Mouse (Mus musculus): ENCODE measurements around the gene Xpc.

Xpc gene

DNA sequence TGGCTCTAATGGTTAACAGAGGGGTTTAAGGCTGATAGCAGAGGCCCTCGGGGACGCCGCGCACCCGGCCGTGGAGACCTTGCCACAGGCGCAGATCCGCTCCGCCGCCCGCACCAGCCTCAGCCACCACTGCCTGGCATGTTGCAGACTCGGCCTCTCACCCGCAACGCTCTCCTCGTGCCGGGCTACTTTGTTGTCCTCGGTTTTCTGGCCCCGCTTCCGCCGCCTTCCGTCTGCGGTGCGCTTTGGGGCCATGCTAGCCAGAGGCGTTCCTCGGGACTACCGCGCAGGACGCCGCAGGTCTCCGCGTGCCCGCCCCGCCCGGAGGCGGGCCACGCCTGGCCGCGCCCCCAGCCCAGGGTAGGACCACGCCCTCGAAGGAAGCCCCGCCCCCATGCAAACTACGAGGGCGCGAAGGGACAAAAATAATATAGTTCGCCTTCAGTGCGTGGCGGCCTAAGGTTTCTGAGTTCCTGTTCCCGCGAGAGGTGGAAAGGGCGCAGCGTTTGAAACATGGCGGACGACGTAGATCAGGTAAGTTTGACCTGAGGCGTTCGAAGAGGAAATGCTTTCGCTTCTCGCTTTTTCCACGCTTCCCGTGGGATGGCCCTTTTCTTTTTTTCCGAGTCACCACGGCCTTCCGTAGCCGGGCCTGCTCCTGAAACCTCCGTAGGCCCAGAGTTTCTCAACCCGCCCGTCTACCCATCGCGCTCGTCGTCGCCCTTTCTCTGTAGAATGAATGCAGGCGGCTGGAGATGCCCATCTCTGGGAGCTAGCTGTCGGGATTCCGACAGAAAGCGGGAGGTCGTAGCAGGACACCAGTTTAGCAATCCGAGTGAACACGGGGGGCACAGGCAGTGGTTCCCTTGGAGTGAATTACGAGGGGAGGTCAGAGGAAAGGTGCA, at the start of gene Xpc, which contains the start of gene Lsm3:
Gene Xpc, minus strand, starts transcription at position 344 of the 905 bp plus-strand sequence.
Gene Lsm3, plus strand, starts transcription at position 384 of the 905 bp plus-strand sequence.
- in situ Hi-C loops (cut with MboI, MseI), result no loop called here

DNA sequence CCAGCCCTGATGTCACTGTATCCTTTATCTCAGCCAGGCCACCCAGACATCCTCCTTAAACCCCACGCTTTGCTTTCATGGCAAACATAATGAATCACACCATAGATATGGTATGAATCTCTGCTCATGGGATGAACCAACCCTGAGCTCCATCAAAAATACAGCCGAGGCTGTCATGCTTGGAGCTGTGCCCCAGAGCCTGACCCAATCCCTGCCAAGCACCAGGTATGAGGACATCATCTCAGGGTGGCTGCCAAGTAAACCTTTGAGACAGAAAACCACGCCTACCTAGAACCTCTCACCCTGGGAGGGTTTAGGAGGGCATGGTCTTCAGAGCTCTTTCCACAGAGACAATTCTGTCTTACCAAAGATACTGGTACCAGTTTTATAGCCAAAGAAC, 47.3 kb upstream of the Xpc start:
- in situ Hi-C loops (cut with MboI, MseI), result no loop called here

DNA sequence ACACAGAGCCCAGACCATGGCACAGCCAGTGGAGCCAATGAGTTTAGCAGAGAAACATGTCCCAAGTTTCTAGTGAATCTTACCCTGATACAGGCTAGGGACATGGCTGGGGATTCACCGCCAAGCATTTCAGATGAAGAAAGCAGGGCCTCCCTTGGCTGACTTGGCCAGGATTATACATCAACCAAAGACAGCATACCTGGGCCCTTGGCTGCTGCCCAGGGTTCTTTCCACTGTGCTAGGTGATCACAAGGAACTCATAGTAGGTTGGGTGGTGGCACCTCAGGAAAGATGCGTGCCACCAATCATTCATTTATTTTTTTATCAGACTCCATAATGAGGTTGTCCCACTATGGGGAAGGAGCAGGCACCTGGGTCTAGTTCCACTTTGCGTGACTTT, 44.5 kb upstream of the Xpc start:
- in situ Hi-C loops (cut with MboI, MseI), result no loop called here

DNA sequence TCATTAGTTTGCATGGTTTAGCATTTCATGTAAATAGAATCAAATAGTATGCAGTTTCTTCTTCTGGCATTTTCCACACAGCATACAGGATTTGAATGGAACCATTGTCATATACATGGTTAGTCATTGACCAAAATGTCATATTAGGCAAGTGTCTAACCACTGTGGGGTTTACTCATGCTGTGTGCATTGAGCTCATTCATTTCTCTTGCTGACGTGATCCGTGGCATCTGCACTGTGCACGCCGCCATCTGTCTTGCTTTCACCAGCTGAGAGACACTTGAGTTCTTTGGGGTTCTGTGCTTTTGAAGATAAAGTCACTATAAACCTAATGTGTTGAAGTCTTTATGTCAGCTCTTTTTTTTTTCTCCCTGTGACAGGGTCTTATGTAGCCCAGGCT, 43.7 kb upstream of the Xpc start:
- in situ Hi-C loops (cut with MboI, MseI), result no loop called here

DNA sequence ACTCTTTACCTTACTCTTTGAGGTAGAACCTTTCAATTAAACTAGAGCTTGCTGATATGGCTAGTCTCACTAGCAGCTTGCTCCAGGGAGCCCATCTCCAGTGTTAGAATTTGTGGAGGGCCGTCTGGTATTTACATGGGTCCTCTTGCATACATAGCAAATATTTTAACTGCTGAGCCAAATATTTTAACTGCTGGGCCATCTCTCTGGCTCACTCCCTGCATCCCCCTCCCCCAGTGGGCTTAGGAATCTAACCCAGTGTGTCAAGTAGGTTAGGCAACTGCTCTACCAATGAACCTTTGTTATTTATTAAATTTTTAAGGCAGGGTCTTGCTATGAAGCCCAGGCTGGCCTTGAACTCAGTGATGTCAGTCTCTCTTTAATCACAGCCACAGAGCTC, 42.9 kb upstream of the Xpc start:
- in situ Hi-C loops (cut with MboI, MseI), result no loop called here

DNA sequence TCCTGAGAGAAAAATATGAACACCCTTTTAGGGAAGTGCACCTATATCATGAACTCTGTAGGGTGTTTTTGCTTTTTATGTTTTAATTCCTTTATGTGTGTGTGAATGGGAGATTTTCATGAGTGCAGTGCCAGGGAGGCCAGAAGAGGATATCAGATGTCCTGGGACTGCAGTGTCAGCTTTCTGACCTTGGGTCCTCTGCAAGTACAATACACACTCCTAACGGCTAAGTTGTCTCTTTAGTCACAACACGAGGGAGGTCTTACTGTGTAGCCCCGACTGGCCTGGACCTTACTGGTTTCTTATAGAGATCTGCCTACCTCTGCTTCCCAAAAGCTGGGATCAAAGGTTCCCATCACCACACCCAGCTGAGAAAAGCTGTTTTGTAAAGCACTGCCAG, 37.0 kb upstream of the Xpc start:
- in situ Hi-C loops (cut with MboI, MseI), result no loop called here

DNA sequence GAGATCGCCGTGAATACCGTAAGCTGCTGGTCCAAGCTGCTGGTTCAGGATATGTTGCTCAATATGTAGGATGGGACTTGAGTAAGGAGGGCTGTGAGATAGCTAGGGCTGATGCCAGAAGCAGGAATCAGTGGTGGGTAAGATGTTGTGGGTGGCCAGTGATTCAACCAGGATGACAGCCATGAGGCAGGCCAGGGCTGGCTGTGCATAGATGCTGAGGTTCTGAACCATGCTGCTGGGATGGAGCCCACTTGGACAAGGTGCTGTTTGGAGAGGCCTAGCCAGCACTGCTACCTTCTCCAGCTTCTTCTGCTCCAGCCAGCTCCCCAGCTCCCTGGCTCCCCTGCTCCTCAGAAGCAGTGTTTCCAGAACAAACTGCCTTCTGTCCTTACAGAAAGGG, 36.0 kb upstream of the Xpc start:
- in situ Hi-C loops (cut with MboI, MseI), result no loop called here

DNA sequence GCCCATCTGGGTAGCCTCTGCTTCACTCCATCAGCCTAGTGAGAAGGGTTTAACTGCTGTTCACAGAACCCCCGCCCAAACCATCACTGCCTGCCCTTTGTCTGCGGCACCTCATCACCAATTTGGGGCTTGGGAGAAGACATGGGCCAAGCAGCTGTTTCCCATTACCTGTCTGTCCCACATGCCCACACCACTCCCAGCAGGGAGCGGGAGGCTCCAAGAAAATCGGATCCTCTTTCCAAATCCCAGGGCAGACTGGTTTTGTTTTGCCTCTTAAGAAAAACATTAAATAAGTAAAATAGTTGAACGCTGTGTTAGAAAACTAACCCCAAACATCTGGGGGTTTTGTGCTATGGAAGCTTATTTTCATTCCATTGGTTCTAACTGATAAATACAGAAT, 33.9 kb upstream of the Xpc start:
- in situ Hi-C loops (cut with MboI, MseI), result no loop called here

DNA sequence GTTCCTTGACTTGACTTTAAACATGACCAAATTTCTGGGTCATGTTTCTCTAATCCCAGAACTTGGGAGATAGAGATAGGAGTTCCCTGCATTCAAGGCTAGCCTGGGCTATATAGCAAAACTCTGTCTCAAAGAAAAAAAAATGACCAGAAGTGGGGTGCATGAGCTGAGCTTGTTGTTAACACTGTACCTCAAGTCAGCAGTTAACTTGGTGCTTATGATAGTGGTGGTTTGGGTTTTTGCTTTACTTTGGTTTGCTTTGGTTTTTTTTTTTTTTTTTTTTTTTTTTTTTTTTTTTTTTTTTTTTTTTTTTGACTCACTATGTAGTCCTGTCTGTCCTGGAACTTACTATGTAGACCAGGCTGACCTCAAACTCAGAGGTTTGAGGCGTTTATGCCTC, 31.6 kb upstream of the Xpc start:
- in situ Hi-C loops (cut with MboI, MseI), result no loop called here

DNA sequence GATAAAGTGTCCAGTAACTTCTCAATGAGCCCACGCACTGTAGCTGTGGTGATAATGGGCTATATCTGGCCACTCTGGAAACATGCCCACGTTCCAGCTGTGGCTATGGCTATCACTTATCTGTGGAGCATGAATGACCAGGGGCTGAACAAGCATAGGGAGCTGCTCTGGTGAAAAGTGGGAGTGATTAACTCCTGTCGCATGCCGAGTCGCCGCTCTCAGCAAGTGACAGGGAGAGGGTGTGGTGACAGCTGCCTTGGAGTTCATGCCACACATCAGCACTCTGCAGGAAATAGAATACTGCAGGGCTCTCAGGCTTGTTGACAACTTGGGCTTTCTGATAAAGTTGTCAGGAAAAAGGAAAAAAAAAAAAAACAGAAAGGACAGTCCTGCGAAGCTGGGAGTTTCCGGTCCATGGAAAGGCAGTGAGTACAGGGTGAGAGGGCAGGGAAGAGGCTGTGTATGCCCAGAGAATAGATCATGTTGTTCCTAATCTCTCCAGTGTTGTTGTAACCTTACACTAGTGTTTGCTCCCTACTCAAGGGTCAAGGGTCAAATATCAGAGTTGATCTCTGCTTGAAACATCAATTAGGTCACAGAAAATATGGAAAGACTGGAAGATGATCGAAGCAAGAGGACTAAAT, 30.7 kb upstream of the Xpc start:
- in situ Hi-C loops (cut with MboI, MseI), result no loop called here

DNA sequence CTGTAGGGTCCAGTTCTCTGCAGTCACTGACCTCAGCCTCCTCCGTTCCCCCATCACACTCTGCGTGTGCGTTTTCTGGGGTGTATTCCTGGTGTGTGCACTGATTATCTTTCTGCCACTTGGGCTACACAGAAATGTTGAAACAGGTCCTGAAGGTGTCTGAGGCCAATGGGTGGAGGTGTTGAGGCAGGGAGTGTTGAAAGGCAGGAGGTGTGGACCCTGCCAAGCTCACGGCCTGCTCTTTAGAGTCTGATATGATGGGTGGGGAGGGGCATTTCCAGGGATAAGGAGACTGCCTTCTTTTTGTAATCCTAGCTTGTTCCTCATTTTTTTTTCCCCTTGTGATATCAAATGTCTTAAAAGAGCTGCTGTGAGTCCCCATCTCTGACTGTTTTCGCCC, 27.4 kb upstream of the Xpc start:
- in situ Hi-C loops (cut with MboI, MseI), result no loop called here

DNA sequence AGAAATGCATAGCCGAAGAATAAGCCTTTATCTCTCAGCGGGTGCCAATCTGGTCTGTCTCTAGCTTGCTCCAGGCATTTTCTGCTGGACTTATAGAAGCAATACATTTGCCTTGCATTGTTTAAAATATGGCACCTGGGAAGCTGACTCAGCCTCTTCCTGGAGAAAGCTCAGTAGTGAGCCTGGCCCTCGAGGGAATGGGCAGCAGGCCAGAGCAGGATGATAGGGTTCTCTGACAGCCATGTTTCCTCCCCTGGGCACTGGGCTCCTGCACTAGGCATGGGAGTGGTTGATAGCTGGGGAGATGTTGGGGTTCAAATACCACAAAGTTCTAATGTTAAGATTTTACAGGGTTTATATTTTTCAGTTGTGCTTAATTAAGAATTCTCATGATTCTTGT, 25.6 kb upstream of the Xpc start:
- in situ Hi-C loops (cut with MboI, MseI), result no loop called here

DNA sequence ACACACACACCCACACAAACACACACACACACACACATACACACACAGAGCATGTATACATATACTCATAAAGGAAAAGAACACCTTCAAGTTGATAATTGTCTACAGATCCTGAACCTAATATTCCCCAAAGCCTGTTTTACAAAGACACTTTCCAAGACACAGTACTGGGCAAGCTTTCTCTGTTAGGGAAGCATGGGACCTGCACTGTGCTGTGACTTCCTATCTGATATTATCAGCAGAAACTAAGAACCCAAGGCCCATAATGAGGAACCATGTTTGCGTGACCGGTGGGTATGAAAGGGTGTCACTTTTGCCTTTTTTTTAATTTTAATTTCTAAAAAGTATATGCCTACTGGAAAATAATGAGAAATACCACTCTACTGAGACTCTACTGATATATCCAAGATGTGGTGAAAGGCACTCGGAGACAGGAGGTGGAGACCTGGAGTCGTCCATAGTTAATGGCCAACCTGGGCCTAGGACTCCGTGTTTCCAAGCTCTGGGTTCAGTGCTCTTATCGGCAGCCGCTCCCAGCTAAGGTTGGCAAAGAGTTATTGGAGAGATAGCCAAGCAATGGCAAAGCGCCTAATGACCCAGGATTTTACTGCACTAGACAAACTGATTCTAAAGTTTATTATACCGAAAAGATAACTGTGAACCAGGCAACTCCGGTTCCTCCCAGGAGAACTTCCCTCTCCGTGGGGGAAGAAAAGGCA, 20.5 kb upstream of the Xpc start:
- in situ Hi-C loops (cut with MboI, MseI), result no loop called here

DNA sequence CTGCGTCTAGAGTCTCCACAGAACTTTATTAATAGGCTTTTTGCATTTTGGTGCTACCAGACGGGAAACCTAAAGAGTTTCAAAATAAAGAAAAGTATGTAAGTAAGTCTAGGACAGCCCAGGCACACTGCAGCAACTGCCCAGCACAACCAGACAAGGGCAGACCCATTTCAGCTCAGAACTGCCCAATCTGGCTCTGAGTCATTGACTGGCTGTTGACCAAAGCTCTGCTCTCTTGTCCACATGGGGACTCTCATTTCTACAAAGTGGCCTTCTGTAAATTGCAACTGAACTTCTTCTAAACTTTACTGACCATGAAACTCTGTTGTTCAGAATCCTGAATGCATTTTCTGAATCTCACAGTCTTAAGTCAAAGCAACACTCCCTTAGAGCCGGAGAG, 19.5 kb upstream of the Xpc start:
- in situ Hi-C loops (cut with MboI, MseI), result no loop called here

DNA sequence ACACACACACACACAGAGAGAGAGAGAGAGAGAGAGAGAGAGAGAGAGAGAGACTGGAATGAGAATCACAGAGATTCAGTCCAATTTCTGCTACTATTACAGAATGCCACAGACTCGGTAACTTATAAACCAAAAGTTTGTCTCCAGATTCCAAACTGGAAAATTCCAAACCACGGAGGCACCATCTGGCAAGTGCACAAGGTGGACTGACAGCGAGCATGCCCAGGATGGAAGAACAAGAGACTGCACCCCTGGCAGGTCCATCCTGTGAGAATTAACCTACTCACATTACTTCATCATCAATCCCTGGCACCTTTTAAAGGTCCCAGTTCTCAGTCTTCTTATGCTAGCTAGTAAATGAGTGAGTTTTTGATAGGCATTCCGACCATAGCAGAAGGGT, 18.6 kb upstream of the Xpc start:
- in situ Hi-C loops (cut with MboI, MseI), result no loop called here

DNA sequence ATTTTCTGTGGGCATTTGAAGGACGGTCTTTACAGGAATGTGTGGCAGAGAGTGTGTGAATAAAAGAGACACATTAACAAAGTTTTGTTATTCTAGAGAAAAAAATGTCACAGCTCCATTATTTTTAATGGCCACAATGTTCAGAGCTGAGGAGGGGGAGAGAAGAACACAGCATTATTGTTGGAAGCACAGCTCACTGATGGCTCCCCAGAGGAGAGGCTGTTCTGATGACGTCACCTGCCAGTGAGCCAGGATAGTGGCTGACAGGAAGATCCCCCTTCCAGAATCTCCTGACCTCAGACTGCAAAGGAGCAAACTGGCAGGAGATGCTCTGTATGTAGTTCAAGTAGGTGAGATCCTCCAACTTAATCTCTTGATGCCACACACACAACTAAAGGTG, 18.1 kb upstream of the Xpc start:
- in situ Hi-C loops (cut with MboI, MseI), result no loop called here

DNA sequence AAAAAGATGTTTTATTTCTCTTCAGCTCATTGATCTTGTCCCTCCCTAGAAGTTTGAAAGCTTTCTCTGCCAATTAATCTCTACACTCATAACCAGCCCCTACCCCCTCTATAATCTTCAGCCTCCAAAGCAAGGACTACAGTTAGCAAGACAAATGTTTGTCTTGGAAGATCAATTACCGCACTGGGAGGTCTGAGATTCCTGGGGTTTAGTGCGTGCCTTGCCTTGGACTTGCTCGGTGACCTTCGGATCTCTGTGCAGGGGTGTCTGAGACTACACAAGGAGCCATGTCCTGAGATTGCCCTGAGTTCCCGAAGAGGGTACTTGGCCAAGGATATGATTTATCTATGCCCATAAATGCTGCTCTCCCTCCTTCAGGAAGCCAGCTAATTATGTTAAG, 17.7 kb upstream of the Xpc start:
- in situ Hi-C loops (cut with MboI, MseI), result no loop called here

DNA sequence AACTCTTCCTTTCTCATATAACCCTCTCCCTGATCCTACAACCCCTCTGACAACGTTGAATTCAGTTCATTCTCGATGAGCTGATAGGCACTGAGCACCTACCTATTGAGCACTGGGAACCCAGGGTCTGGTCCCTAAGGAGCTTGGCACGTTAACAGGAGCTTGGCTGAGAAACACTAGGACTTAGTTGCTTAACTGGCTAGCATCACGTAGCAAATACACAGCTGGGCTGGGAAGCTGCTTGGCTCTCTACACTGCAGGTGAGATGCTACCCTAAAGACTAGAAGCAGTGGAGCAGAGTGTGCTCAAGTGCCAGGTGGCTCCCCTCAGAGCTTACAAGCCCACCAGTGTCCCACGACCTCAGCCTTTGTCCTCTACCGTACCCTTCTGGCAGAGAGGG, 17.0 kb upstream of the Xpc start:
- in situ Hi-C loops (cut with MboI, MseI), result no loop called here

DNA sequence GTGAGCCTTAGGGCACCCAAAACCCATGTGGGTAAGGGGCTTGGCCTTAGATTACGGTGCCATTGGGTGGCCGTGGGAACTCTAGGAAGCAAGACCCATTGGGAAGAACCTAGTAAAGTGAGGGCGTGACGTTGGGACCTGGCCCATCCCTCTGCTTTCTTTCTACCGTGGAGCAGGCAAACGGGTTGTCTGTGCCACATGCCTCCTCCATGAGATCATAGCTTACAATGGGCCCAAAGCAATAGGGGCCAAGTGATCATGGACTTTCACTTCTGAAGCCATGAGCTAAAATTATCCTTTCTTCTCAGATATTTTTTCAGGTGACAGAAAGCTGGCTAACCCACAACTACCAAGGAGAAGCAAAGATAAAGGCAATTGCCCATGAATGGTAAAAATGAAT, 15.6 kb upstream of the Xpc start:
- in situ Hi-C loops (cut with MboI, MseI), result no loop called here

DNA sequence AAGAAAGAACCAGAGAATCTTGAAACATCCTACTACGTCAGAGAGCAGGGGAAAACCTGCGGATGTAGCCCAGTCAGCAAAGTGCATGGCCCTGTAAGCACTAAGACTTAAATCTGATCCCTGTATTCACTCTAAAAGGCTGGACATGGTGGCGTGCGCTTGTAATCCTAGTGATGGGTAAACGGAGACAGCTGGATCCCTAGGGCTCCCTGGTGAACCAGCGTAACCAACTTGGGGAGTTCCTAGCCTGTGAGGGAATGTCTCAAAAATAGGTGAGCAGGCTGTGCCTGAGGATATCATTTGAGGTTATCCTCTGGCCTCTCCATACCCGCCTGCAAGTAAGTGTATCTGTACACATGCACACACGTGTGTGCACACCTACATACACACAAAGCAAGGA, 15.0 kb upstream of the Xpc start:
- in situ Hi-C loops (cut with MboI, MseI), result no loop called here

DNA sequence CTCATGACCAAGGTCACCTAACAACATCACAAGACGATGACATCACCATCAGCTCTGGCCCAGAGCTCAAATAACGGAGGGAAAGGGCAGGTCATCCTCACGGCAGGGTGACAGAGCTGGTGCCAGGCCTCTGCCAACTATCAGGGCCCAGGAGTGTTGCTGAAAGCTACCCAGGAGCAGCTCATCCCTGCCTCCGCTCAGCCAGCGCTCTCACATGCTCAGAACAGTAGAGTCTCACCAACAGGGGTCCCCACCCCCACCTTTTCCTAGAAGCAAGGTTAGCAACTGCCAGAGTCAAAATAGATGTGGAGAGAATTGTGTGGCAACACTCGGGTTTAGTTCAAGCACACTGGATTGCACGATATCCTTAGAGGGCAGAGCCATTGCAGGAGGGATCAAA, 12.6 kb upstream of the Xpc start:
- in situ Hi-C loops (cut with MboI, MseI), result no loop called here

DNA sequence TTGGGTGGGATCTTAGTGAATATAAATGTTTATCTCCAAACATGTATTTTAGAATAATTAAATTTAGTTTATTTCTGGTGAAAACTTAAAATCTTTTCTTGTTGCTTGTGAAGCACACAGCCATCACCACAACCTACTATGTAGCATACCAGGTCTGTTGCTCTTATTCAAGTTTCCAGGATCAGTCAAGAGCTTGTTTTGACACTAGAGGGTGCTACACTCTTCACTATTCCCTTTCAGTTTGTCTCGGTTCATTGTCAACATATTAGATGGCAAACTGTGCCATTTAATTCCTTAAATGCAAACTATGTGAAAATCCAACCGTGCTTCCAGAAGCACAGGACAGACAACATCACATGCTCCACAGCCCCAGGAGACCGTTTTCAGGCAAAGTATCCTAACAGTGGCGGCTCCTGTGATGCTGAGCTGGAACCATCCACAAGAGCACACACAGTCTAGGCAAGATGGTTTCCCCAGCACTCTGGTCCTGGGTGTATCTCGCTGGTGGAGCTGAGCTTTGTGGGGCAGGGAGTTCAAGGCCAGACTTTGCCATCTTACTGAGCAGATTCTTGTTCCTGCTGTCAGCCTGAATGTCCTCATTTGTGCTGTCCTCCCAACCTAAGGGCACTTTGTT, 11.7 kb upstream of the Xpc start:
- in situ Hi-C loops (cut with MboI, MseI), result no loop called here
